Mouse (Mus musculus) lung, embryonic 14.5 days (tissue): ENCODE measurements around the gene Srxn1. TPM values are rescaled to one million over a fixed set of nuclear protein-coding genes. Genes with fewer than 3 reads are reported as not detected.
A peak's percentile ranks its signal among the peaks of the same experiment; 100 is the strongest.

Experiments
- ATAC-seq: fragments of 200-750 bp; cut with Nextera tagmentation; 2 replicates; pipeline ENCODE4 v1.8.0; 2017; ENCODE audit warnings: mild to moderate bottlenecking, moderate TSS enrichment, moderate library complexity; ENCODE audit not compliant: insufficient read depth
- DNase-seq: peaks from one replicate; pipeline ENCODE4 v3.0.0-alpha.2; 2015
- H3K27ac ChIP-seq: fragments of 300-500 bp; sonication (generic); 2 replicates; pipeline ENCODE4 v1.5.1; 2014; ENCODE audit warnings: low read depth, mild to moderate bottlenecking, moderate library complexity
- H3K27me3 ChIP-seq: fragments of 300-500 bp; sonication (generic); 2 replicates; pipeline ENCODE4 v1.6.1; 2014; ENCODE audit warnings: low read length, control low read depth; ENCODE audit not compliant: insufficient read depth
- H3K36me3 ChIP-seq: fragments of 300-500 bp; sonication (generic); 2 replicates; pipeline ENCODE4 v1.6.1; 2014; ENCODE audit warnings: control low read depth; ENCODE audit not compliant: insufficient read depth
- H3K4me1 ChIP-seq: fragments of 300-500 bp; sonication (generic); 2 replicates; pipeline ENCODE4 v1.6.1; 2014; ENCODE audit warnings: antibody characterized with exemption, control low read depth; ENCODE audit not compliant: insufficient read depth
- H3K4me2 ChIP-seq: fragments of 300-500 bp; sonication (generic); 2 replicates; pipeline ENCODE4 v1.6.1; 2014; ENCODE audit warnings: mild to moderate bottlenecking
- H3K4me3 ChIP-seq: fragments of 300-500 bp; sonication (generic); 2 replicates; pipeline ENCODE4 v1.5.1; 2014; ENCODE audit warnings: low read depth, low read length
- H3K9ac ChIP-seq: fragments of 300-500 bp; sonication (generic); 2 replicates; pipeline ENCODE4 v1.6.1; 2014
- H3K9me3 ChIP-seq: fragments of 300-500 bp; sonication (generic); 2 replicates; pipeline ENCODE4 v1.6.1; 2016; ENCODE audit warnings: low read depth, low read length, control low read depth
- CTCF ChIP-seq: IDR thresholded peaks from 2 replicates; pipeline ENCODE4 v1.5.1; 2016; ENCODE audit warnings: antibody characterized with exemption, low read depth
- WGBS: fragments of 180-500 bp; shearing (Covaris S2); extraction: QIAGEN DNeasy Blood & Tissue Kit; methylation state at CpG from one replicate; pipeline ENCODE4 v1.1.7; 2014; 5-methylcytosine and 5-hydroxymethylcytosine counted together
- polyA plus RNA-seq: library from polyadenylated mRNA; unstranded; fragments of >200 nt; fragmentation: Nextera tagmentation; extraction: Ambion mirVana; gene quantifications from 2 replicates; pipeline ENCODE4 v1.2.1, GENCODE M21; 2014

Srxn1 gene
- polyA plus RNA-seq, 1 experiment from 2014 or later: 6.6 TPM

DNA sequence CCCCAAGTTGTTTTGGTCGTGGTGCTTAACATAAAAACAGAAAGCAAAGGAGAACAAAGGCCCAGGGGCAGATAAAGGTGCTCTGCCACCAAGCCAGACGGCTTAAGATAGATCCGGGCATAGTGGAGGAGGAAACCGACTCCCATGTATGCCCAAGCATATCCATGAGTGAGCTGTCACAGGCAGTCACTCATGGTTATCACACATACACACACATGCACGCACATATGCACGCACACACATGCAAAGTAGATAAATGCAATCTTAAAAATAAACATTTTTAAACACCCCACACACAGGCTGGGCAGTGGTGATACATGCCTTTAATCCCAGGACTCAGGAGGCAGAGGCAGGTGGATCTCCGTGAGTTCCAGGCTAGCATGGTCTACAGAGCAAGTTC, 12.4 kb downstream of the Srxn1 start:
- Histone ChIP-seq H3K4me2 (no peak overlapping the region), H3K27ac (no peak overlapping the region), H3K36me3 (no peaks in the 10 kb centered on the region), H3K27me3 (peaks cover 7% of the 10 kb centered on the region), H3K4me1 (no peaks in the 10 kb centered on the region), H3K9ac (no peak overlapping the region), H3K9me3 (no peaks in the 10 kb centered on the region), H3K4me3 (no peak overlapping the region)
- DNase-seq (no peak), ATAC-seq (no peak)
- TF ChIP-seq CTCF: no peak
- 79% methylated on average over 7 of the region's 7 CpGs for WGBS

GRCm38 (mm10) chr2:152119228-152119865, 14.0 kb downstream of the Srxn1 start:
- Histone ChIP-seq H3K36me3 (no peaks in the 10 kb centered on the region), H3K9me3 (no peaks in the 10 kb centered on the region), H3K4me3 (no peak overlapping the region), H3K27me3 (peaks cover 7% of the 10 kb centered on the region), H3K9ac (no peak overlapping the region), H3K4me1 (no peaks in the 10 kb centered on the region), H3K4me2 (no peak overlapping the region), H3K27ac (no peak overlapping the region)
- ATAC-seq: no peak
- 36% methylated on average over 6 of the region's 6 CpGs for WGBS
- no peak for TF ChIP-seq CTCF
- DNase-seq: no peak

DNA sequence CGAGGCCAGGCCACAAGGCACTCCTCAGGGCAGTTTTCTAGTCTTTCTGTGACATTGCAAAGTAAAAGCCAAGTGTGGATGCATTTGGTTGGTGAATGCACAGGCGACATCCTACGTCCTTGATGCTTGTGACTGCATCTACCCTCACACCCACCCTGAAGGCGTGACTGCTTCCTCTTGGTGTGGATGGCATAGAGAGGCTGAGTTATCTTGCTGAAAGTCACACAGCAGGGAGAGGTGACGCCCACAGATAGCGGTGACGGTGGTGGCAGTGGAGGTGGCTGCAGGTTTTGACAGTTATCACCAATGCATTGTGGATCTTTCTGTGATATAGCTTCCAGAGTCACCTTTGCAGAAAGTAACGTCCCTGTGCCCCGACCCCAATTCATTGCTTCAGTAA, 17.6 kb downstream of the Srxn1 start:
- DNase-seq: no peak
- Histone ChIP-seq H3K9me3 (no peaks in the 10 kb centered on the region), H3K27ac (no peak overlapping the region), H3K4me1 (no peaks in the 10 kb centered on the region), H3K4me3 (no peak overlapping the region), H3K9ac (no peak overlapping the region), H3K4me2 (no peak overlapping the region), H3K36me3 (no peaks in the 10 kb centered on the region), H3K27me3 (no peaks in the 10 kb centered on the region)
- no peak for ATAC-seq
- no peak for TF ChIP-seq CTCF
- 64% methylated on average over 9 of the region's 9 CpGs for WGBS

DNA sequence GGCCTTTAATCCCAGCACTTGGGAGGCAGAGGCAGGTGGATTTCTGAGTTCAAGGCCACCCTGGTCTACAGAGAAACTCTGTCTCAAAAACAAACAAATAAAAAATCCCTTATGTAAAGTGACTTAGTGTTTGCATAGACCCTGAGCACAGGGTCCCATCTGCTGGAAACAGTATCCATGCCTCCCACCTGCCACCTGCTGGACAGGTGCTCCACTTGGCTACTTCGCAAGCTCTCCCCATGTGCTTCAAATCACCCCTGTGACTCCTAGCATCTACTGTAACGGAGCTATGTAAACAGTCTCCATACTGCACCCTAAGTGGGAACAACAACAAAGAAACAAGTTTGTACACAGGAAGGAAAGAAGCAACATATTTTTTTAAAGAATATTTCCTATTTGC, 23.3 kb downstream of the Srxn1 start:
- ATAC-seq (no peak), DNase-seq (no peak)
- Histone ChIP-seq H3K9ac (no peak overlapping the region), H3K27ac (no peak overlapping the region), H3K4me2 (no peak overlapping the region), H3K27me3 (no peaks in the 10 kb centered on the region), H3K4me1 (no peaks in the 10 kb centered on the region), H3K9me3 (no peaks in the 10 kb centered on the region), H3K36me3 (no peaks in the 10 kb centered on the region), H3K4me3 (no peak overlapping the region)
- 56% methylated on average over 2 of the region's 2 CpGs for WGBS
- TF ChIP-seq CTCF: 0 out of 2 replicates have a peak, but pooled peaks have one; percentile 25

DNA sequence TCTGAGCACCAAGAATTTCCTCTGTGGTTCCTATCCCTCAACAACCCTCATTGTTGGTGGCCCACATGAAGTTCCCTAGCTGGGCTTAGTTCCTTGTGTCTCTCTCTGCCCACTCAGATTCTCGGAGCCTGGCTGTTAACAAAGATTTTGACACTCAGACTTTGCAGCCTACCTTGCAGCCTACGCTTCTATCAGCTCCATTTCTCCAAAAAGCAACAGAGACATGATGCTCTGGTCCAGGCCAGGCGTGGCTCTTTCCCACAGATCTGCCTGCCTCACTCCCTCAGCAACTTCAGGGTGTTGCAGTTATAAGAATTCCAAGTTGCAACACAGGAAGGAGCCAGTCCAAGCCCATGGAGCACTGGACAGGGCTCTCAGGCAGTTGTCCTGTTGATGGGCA, 24.5 kb downstream of the Srxn1 start:
- no peak for ATAC-seq
- H3K9me3 ChIP-seq: no peaks in the 10 kb centered on the region
- H3K9ac ChIP-seq: no peak overlapping the region
- 67% methylated on average over 3 of the region's 3 CpGs for WGBS
- no peaks in the 10 kb centered on the region for H3K4me1 ChIP-seq
- no peak overlapping the region for H3K4me2 ChIP-seq
- TF ChIP-seq CTCF: no peak
- H3K27me3 ChIP-seq: no peaks in the 10 kb centered on the region
- no peak overlapping the region for H3K27ac ChIP-seq
- no peak for DNase-seq
- no peaks in the 10 kb centered on the region for H3K36me3 ChIP-seq
- no peak overlapping the region for H3K4me3 ChIP-seq

DNA sequence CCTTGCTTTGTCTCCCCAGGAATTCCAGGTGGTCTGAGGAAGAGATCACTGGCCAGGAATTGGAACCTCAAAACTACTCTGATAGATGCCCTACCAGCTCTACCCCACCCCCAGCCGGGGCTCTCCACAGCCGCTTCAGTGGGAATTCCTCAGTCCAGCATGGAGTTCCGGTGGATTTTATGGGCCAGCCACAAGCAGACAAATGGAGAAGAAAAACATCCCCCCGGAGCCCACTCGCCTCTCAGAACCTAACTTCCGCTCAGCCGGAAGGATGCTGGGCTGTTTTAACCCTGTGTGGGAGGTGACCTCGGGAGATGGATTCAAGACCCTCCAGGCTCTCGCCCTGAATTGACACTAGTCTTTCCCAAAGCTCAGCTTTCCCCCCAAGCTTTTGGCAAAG, 26.7 kb downstream of the Srxn1 start:
- no peak for TF ChIP-seq CTCF
- H3K4me1 ChIP-seq: no peaks in the 10 kb centered on the region
- DNase-seq (no peak), ATAC-seq (no peak)
- H3K4me2 ChIP-seq: no peak overlapping the region
- no peaks in the 10 kb centered on the region for H3K27me3 ChIP-seq
- H3K27ac ChIP-seq: no peak overlapping the region
- no peaks in the 10 kb centered on the region for H3K36me3 ChIP-seq
- WGBS: 36% methylated on average over 9 of the region's 9 CpGs
- no peak overlapping the region for H3K4me3 ChIP-seq
- H3K9me3 ChIP-seq: no peaks in the 10 kb centered on the region
- H3K9ac ChIP-seq: no peak overlapping the region

DNA sequence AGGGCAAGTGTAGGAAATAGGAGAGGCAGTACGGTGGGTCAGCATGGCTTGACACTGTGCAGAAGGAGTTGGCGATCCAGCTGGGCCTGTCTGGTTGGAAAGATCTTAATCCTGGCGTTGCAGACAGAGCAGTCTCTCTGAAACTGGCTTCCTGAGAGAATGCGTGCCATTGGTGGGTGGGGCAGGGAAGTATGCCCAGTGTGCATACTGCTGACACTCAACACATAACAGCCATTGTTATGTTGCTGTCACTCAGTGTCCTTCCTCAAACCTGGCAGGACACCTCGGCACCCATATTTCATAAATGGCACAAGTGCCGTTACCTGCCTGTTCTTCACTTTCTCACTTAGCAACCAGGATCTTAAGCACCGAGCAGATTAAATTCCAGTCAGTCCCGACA, 27.4 kb downstream of the Srxn1 start:
- ATAC-seq: no peak; the same call in 1 of the 2 replicates
- no peak overlapping the region for H3K27ac ChIP-seq
- no peak for DNase-seq

More for the DNA sequence above, 27.4 kb downstream of the Srxn1 start:
- Histone ChIP-seq H3K36me3 (no peaks in the 10 kb centered on the region), H3K4me2 (no peak overlapping the region), H3K27me3 (no peaks in the 10 kb centered on the region), H3K4me1 (no peaks in the 10 kb centered on the region), H3K4me3 (no peak overlapping the region), H3K9ac (no peak overlapping the region), H3K9me3 (no peaks in the 10 kb centered on the region)
- TF ChIP-seq CTCF: no peak
- WGBS: 49% methylated on average over 8 of the region's 8 CpGs
